Mouse (Mus musculus) heart, postnatal 0 days (tissue): ENCODE results near the gene Wdr90.

Experiments used
- CTCF ChIP-seq: IDR thresholded peaks from 2 replicates; pipeline ENCODE4 v1.5.1; 2016; ENCODE audit warnings: antibody characterized with exemption, control low read depth, low read depth
- EP300 ChIP-seq: IDR thresholded peaks from 2 replicates; pipeline ENCODE4 v1.6.1; 2016; ENCODE audit warnings: antibody characterized with exemption, low read depth

DNA sequence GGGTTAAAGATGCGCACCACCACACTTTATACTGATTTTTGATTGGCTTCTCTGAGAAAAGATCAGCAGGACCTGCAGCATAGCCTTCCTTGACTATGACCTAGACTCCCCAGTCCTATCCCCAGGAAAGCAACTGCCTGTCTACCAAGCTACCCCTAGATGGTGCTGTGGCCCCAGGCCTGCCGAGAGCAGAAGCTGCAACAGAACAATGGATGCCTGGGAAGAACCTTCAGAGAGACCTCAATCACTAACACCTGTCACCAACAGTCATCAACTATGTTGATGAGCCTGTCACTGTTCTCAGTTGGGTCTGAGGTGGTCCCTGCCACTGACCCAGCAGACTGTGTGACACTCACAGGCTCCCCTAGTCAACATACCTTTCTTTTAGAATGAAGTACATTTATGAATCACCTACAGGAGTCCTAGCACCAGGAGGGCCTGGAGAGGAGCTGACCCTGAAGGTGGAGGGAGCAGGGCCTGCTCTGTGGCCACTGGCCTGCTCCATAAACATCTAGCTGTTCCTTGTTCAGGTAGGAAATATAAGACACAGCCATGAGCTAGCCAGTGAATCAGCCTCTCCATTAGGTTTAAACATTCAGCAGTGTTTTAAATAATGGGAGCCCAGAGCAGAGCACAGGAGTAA, 32.8 kb upstream of the Wdr90 start:
- TF ChIP-seq CTCF (peak; percentile 99), EP300 (no peak)
